Mouse (Mus musculus) urinary bladder, postnatal 36 days (tissue): ENCODE results near the gene Paxx.

Experiments
- DNase-seq, 2 experiments: peaks; one replicate each; pipeline ENCODE4 v3.0.0; 2022; ENCODE audit warnings: low spot score in 2 of 2, mixed read lengths in 1 of 2

Paxx gene

GRCm38 (mm10) chr2:25460551-25461309 lies at the start of gene Paxx:
Gene Paxx (minus strand): TSS chr2:25461094.
- peak; percentile 89 to 93 for DNase-seq

GRCm38 (mm10) chr2:25509912-25510311 lies 49.0 kb upstream of the Paxx start:
- DNase-seq = no peak

- DNase-seq = no peak
Observed at GRCm38 (mm10) chr2:25506964-25507363, 46.1 kb upstream of the Paxx start.

- DNase-seq = no peak
Observed at GRCm38 (mm10) chr2:25505860-25506259, 45.0 kb upstream of the Paxx start.

GRCm38 (mm10) chr2:25505000-25505399 lies 44.1 kb upstream of the Paxx start:
- no peak for DNase-seq

- DNase-seq = no peak
Observed at GRCm38 (mm10) chr2:25504538-25504937, 43.6 kb upstream of the Paxx start.

- DNase-seq = peak; percentile 18 to 35
Observed at GRCm38 (mm10) chr2:25502726-25503125, 41.8 kb upstream of the Paxx start.

- no peak for DNase-seq
Observed at GRCm38 (mm10) chr2:25501593-25502486, 40.9 kb upstream of the Paxx start, which contains the start of gene C8g. Gene C8g (minus strand): TSS chr2:25501719.

- DNase-seq = peak; percentile 63 to 81
Observed at GRCm38 (mm10) chr2:25500576-25501405, 39.9 kb upstream of the Paxx start, which contains the start of gene Fbxw5. Gene Fbxw5 (plus strand): TSS chr2:25500750.

GRCm38 (mm10) chr2:25500071-25500575 lies 39.2 kb upstream of the Paxx start:
- no peak for DNase-seq

GRCm38 (mm10) chr2:25498622-25499478 lies 38.0 kb upstream of the Paxx start:
- no peak for DNase-seq

GRCm38 (mm10) chr2:25497846-25498575 lies 37.1 kb upstream of the Paxx start:
- no peak for DNase-seq

- DNase-seq = no peak
Observed at GRCm38 (mm10) chr2:25496462-25496861, 35.6 kb upstream of the Paxx start.

- no peak for DNase-seq
Observed at GRCm38 (mm10) chr2:25493476-25493961, 32.6 kb upstream of the Paxx start, which contains the start of gene Lcn12. Gene Lcn12 (minus strand): TSS chr2:25493911.

GRCm38 (mm10) chr2:25492988-25493387 lies 32.1 kb upstream of the Paxx start:
- no peak for DNase-seq

- DNase-seq = peak in 1 of 2 experiments; percentile 21
Observed at GRCm38 (mm10) chr2:25488671-25489068, 27.8 kb upstream of the Paxx start.

- no peak for DNase-seq
Observed at GRCm38 (mm10) chr2:25487965-25488670, 27.2 kb upstream of the Paxx start.

GRCm38 (mm10) chr2:25484901-25485647 lies 24.2 kb upstream of the Paxx start:
- no peak for DNase-seq
